Mouse (Mus musculus) liver, embryonic 13.5 days (tissue): ENCODE results near the gene Prss42. TPM values are rescaled to one million over a fixed set of nuclear protein-coding genes. Genes with fewer than 3 reads are reported as not detected.

ENCODE experiments used
- ATAC-seq: fragments of 200-750 bp; cut with Nextera tagmentation; 2 replicates; pipeline ENCODE4 v1.8.0; 2017; ENCODE audit warnings: low read depth, mild to moderate bottlenecking, moderate number of reproducible peaks, moderate library complexity
- DNase-seq: peaks from one replicate; pipeline ENCODE4 v3.0.0; 2022
- H3K27ac ChIP-seq: fragments of 300-500 bp; sonication (generic); 2 replicates; pipeline ENCODE4 v1.5.1; 2015; ENCODE audit warnings: moderate library complexity, mild to moderate bottlenecking, inconsistent platforms
- H3K27me3 ChIP-seq: fragments of 300-500 bp; sonication (generic); 2 replicates; pipeline ENCODE4 v1.6.1; 2015; ENCODE audit warnings: mild to moderate bottlenecking, inconsistent platforms
- H3K36me3 ChIP-seq: fragments of 300-500 bp; sonication (generic); 2 replicates; pipeline ENCODE4 v1.6.1; 2015; ENCODE audit warnings: mild to moderate bottlenecking, inconsistent platforms
- H3K4me1 ChIP-seq: fragments of 300-500 bp; sonication (generic); replicated peaks from 2 replicates; pipeline ENCODE4 v1.6.1; 2015; ENCODE audit warnings: inconsistent platforms
- H3K4me2 ChIP-seq: fragments of 300-500 bp; sonication (generic); 2 replicates; pipeline ENCODE4 v1.6.1; 2015; ENCODE audit warnings: inconsistent platforms, mild to moderate bottlenecking, moderate library complexity
- H3K4me3 ChIP-seq: fragments of 300-500 bp; sonication (generic); replicated peaks from 2 replicates; pipeline ENCODE4 v1.5.1; 2015; ENCODE audit warnings: mild to moderate bottlenecking, inconsistent platforms
- H3K9ac ChIP-seq: fragments of 300-500 bp; sonication (generic); 2 replicates; pipeline ENCODE4 v1.6.1; 2015; ENCODE audit warnings: mild to moderate bottlenecking, inconsistent platforms
- H3K9me3 ChIP-seq: fragments of 300-500 bp; sonication (generic); replicated peaks from 2 replicates; pipeline ENCODE4 v1.6.1; 2016; ENCODE audit warnings: inconsistent platforms
- WGBS: fragments of 180-500 bp; shearing (Covaris S2); methylation state at CpG from one replicate; pipeline ENCODE4 v1.1.7; 2015; ENCODE audit not compliant: insufficient replicate concordance; 5-methylcytosine and 5-hydroxymethylcytosine counted together
- polyA plus RNA-seq: library from polyadenylated mRNA; unstranded; fragments of >200 nt; fragmentation: Nextera tagmentation; extraction: Ambion mirVana; gene quantifications from 2 replicates; pipeline ENCODE4 v1.2.1, GENCODE M21; 2015

Gene Prss42
- polyA plus RNA-seq, 1 experiment from 2014 or later: not detected

DNA sequence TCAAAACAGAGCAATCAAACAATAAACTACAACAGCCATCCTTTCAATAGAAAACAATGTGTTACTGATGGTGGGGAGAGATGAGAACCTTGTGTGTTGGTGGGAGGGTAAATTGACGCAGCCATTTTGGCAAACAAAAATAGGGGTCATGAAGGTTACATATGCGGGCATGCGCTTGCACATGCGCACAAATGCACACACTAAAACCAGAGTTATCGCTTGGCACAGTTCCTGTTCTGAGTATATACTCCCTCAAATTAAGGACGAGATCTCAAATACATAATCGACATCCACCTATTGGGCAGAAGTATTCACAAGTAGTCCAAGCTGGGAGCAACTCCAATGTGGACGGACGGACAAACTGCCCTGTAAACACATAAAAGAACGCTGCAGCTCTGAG is 25.6 kb upstream of the Prss42 start:
- ATAC-seq (no peak), DNase-seq (no peak)
- H3K9ac ChIP-seq: no peak overlapping the region
- no peaks in the 10 kb centered on the region for H3K36me3 ChIP-seq
- H3K9me3 ChIP-seq: no peaks in the 10 kb centered on the region
- H3K27me3 ChIP-seq: no peaks in the 10 kb centered on the region
- no peak overlapping the region for H3K4me2 ChIP-seq
- H3K4me1 ChIP-seq: no peaks in the 10 kb centered on the region
- 80% methylated on average over 10 of the region's 10 CpGs for WGBS
- no peak overlapping the region for H3K27ac ChIP-seq
- H3K4me3 ChIP-seq: no peak overlapping the region

DNA sequence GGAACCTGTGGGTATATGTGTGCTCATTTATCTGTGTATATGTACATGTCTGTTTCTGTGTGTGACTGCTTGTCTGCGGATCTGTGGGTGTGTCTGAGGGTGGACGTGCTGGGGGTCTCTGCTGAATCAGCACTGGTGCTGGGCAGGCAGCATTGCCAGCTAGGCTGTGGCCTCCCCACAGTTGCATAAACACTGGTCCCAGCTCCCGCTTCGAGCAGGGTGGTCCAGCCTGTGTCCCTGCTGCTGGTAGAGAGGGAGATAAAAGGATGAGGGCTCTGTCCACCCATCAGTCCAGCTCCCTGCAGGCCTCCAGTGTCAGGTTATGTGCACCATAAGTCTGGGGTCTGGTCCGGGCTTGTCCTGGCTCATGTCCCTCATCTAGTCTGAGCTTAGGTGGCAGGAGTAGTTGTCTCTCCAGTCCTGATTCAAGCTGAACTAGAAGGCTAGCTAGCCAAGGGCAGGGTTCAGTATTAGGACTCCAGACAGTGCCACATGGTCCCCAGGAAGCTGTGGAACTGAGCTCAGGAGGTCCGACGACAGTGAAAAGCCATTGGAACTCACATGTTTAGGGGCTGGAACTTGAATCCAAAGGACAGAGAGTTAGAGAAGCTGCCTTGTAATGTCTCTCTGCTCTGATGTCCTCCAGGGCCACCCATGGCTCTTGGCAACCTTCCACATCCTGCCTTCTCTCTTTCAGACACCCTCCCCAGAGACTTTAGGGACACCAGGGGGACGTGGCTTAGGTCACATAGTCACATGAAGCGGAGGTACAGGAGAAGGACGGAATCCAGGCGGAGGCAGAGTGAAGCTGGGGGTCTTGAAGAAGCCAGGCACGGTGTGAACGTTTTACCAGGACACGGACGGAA is 23.3 kb upstream of the Prss42 start:
- ATAC-seq: no peak
- no peak overlapping the region for H3K9ac ChIP-seq
- peaks cover 6% of the 10 kb centered on the region; the same call in 1 of the 2 replicates for H3K27me3 ChIP-seq
- DNase-seq: no peak
- H3K36me3 ChIP-seq: no peaks in the 10 kb centered on the region
- 71% methylated on average over 15 of the region's 15 CpGs for WGBS
- no peak overlapping the region for H3K27ac ChIP-seq
- H3K4me3 ChIP-seq: no peak overlapping the region
- H3K4me1 ChIP-seq: no peaks in the 10 kb centered on the region
- no peak overlapping the region for H3K4me2 ChIP-seq
- no peaks in the 10 kb centered on the region for H3K9me3 ChIP-seq

DNA sequence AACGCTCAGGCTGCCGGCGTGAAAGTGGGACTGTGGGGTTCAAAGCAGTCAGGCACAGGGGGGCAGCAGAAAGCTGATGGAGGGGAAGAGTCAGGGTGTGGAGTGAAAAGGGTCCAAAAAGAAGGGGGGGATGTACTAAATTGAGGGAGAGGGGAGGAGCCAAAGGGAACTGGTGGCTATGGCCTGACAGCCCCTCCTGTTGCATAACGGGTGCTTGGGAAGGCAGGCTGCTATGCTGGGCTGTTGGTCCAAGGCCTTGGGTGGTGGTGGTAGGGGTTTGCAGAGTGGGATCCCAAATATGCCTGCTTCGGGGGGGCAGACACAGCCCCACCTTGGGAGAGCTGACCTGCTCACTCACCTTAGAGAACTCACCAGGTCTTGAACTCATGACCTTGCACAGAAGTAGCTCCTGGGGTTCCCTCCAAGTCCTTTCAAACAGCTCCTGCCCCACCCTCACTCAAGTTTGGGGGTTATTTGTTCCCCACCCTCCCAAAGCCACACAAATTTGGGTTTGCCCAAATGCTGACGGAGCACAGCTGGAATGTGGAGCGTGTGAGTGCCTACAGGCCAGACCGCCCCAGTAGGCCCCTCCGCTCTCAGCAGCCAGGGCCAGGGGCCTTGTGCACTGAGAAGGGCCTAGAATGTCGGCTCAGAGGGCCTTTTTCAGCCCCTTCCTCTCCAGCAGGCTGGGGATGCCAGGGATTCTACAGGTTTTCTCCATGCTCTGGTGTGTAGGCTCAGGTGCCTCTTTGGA is 22.5 kb upstream of the Prss42 start:
- DNase-seq: no peak
- Histone ChIP-seq H3K4me1 (peaks cover 1% of the 10 kb centered on the region; the same call in 1 of the 2 replicates), H3K27ac (no peak overlapping the region), H3K9ac (no peak overlapping the region), H3K9me3 (no peaks in the 10 kb centered on the region), H3K4me3 (no peak overlapping the region), H3K36me3 (no peaks in the 10 kb centered on the region), H3K27me3 (peaks cover 9% of the 10 kb centered on the region), H3K4me2 (no peak overlapping the region)
- 71% methylated on average over 10 of the region's 10 CpGs for WGBS
- ATAC-seq: no peak

DNA sequence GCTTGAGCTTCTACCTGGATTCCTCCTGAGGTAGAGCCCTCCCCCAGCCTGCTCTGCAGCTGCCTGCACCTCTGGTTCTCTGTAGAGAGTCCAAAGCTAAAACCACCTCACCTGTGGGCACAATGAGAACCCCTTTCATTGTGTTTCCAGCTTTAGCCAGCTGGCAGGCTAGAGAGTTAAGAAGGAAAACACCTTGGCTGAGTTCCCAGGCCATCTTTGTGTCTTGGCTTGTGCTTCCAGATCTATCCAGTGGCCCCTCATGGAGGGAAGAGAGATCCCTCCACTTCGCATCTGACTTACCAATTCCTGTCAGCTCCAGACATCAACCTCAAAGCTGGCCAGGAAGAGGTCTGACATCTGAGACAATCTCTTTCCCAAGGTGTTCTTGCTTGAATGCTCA is 19.9 kb upstream of the Prss42 start:
- ATAC-seq (no peak), DNase-seq (no peak)
- WGBS: 80% methylated on average over 1 of the region's 1 CpGs
- Histone ChIP-seq H3K9ac (no peak overlapping the region), H3K27ac (no peak overlapping the region), H3K27me3 (peaks cover 34% of the 10 kb centered on the region), H3K36me3 (no peaks in the 10 kb centered on the region), H3K4me2 (no peak overlapping the region), H3K9me3 (no peaks in the 10 kb centered on the region), H3K4me3 (no peak overlapping the region), H3K4me1 (peaks cover 17% of the 10 kb centered on the region)

DNA sequence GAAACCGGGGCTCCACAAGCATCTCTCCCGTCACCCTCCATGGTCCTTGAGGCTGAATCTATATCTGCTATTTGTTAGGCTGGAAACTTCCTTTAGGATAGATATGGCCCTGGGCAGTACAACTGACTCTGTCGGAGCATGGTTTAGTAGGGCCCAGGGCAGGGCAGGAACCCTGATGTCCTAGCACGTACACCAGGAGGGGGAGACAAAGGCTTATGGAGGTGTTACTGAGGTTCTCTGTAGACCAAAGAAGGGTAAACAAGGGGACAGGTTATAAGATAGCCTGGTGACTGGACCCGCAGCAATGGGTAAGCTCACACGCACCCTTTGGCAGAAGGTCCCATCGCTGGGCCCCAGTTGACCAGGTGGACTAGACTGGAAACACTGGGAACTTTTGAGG is 19.4 kb upstream of the Prss42 start:
- Histone ChIP-seq H3K4me1 (peaks cover 17% of the 10 kb centered on the region), H3K27ac (no peak overlapping the region), H3K4me2 (no peak overlapping the region), H3K36me3 (no peaks in the 10 kb centered on the region), H3K4me3 (no peak overlapping the region), H3K9ac (no peak overlapping the region), H3K27me3 (peaks cover 34% of the 10 kb centered on the region), H3K9me3 (no peaks in the 10 kb centered on the region)
- 69% methylated on average over 7 of the region's 7 CpGs for WGBS
- DNase-seq (no peak), ATAC-seq (no peak)

DNA sequence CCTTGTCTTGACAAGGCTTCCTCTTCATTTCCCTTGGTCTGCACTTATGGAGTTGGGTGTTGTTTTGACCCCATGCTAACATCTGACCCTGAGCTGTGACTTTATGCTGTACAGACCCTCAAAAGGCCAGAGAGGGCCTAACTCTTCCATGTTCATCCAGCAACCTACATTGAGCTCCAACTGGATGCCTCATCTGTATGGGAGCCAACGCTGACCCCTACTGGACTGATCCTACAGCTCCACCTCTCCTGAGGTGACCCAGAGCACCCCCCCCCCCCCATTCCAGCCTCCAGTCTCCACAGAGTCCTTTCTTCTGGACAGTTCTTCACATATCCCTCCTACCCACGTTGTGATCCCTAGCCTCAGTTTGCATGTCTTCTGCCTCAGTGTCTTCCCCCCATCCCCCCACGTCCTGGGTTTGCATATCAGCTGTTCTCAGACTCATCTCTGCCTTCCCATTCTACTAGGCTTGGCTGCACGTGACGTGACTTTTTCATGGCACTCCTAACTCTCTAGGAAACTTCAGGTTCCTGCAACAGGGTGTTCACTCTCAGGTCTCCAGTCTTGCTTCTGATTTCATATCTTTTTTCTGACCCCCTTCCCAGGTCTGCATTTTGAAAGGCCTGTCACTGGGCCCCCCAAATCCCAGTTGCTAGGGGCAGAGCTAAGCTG is 18.6 kb upstream of the Prss42 start:
- ATAC-seq (no peak), DNase-seq (no peak)
- peaks cover 17% of the 10 kb centered on the region for H3K4me1 ChIP-seq
- no peak overlapping the region for H3K9ac ChIP-seq
- WGBS: 32% methylated on average over 5 of the region's 5 CpGs
- H3K36me3 ChIP-seq: no peaks in the 10 kb centered on the region
- peaks cover 34% of the 10 kb centered on the region for H3K27me3 ChIP-seq
- H3K9me3 ChIP-seq: no peaks in the 10 kb centered on the region
- H3K4me2 ChIP-seq: no peak overlapping the region
- no peak overlapping the region for H3K27ac ChIP-seq
- H3K4me3 ChIP-seq: no peak overlapping the region

DNA sequence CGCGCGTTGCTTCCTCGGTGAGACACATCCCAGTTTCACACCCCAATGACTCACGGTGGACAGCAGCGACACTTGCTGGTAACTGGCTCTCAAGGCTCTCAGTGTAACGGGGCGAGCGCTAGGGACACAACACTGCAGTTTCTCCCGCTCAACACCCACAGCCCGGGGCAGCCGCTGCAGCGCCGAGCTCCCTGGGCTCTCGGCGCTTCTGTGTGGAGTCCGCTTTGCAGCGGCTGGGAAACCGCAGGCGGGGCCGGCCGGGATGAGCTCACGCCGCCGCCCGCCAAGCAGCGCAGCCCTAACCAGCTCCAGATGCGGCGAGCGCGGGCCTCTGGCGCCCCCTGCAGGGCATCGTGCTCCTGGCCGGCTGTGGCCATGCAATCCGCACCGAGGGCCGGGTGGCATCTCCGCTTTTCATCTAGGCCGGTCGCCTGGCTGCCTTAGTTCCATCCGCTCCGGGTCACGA is 16.7 kb upstream of the Prss42 start:
- Histone ChIP-seq H3K36me3 (no peaks in the 10 kb centered on the region), H3K27me3 (peaks cover 34% of the 10 kb centered on the region), H3K4me2 (peak overlapping the region; percentile 74), H3K27ac (0 out of 2 replicates have a peak overlapping the region, but pooled peaks have one; percentile 53), H3K9ac (peak overlapping the region; percentile 62), H3K4me1 (peaks cover 17% of the 10 kb centered on the region), H3K9me3 (no peaks in the 10 kb centered on the region), H3K4me3 (peak overlapping the region; percentile 54)
- DNase-seq: peak; percentile 77
- ATAC-seq: peak; percentile 88
- under 1% methylated on average over 43 of the region's 43 CpGs for WGBS

DNA sequence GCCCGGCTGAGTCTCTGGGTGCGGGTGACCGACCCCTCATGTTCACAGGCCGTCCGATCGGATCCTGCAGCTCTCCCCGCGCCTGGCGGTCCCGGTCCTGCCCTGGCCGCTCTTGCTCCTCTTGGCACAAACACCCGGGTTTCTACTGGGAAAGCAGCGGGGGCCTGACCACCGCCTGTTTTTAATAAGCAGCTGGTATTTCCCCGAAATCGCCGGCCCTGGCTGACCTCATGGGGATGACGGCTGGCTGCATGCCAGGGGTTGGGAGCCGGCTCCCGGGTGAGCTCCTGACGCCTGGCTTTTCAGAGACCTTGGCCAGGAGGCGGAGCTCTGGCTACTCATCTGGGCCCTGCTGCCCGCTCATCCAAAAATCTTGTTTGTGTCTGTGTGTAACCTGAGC is 16.2 kb upstream of the Prss42 start:
- Histone ChIP-seq H3K36me3 (no peaks in the 10 kb centered on the region), H3K4me1 (peaks cover 17% of the 10 kb centered on the region), H3K9ac (peak overlapping the region; percentile 62), H3K27me3 (peaks cover 34% of the 10 kb centered on the region), H3K9me3 (no peaks in the 10 kb centered on the region), H3K4me2 (peak overlapping the region; percentile 74), H3K4me3 (peak overlapping the region; percentile 54), H3K27ac (0 out of 2 replicates have a peak overlapping the region, but pooled peaks have one; percentile 53)
- DNase-seq (peak; percentile 18), ATAC-seq (peak; percentile 57)
- whole genome bisulfite sequencing: under 1% methylated on average over 23 of the region's 23 CpGs

DNA sequence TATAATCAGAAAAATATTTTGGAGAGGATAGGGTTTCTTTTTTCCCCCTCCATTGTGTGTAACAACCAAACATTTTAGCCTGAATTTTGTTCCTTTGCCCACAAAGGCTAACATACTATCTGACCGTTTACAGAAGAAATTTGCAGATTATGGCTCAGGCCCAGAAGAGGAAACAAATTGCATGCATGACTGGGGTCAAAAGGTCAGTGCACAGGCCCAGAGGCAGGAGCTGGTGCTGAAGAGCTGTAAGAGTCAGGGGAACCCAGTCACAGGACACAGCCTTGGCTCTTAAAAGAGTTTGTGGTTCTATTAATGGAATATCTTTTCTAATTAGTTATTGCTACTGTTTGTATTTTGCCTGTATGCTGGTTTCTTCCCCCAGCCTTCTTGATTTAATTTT is 14.4 kb upstream of the Prss42 start:
- H3K4me2 ChIP-seq: no peak overlapping the region
- 32% methylated on average over 1 of the region's 1 CpGs for whole genome bisulfite sequencing
- no peaks in the 10 kb centered on the region for H3K9me3 ChIP-seq
- H3K36me3 ChIP-seq: no peaks in the 10 kb centered on the region
- DNase-seq: no peak
- no peak overlapping the region for H3K4me3 ChIP-seq
- H3K27me3 ChIP-seq: peaks cover 31% of the 10 kb centered on the region
- H3K9ac ChIP-seq: no peak overlapping the region
- no peak for ATAC-seq
- H3K27ac ChIP-seq: no peak overlapping the region
- peaks cover 17% of the 10 kb centered on the region for H3K4me1 ChIP-seq

DNA sequence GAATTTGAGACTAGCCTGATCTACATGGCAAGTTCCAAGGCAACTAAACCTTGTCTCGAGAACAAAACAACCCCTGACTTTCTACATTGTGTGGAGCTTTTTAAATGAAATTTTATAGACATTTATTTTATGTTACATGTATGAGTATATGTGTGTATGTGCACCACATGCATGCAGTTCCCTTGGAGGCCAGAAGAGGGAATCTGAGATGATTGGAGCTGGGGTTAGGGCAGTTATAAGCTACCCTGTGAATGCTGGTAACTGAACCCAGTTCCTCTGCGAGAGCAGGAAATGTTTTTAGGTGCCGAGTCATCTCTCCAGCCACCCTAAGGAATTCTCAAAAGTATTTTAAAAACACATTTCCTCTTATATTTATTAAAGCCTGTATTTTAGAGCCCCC is 9.8 kb upstream of the Prss42 start:
- no peaks in the 10 kb centered on the region for H3K4me1 ChIP-seq
- no peak overlapping the region for H3K27ac ChIP-seq
- no peak overlapping the region for H3K4me2 ChIP-seq
- ATAC-seq: no peak
- H3K4me3 ChIP-seq: no peak overlapping the region
- no peak overlapping the region for H3K9ac ChIP-seq
- 69% methylated on average over 3 of the region's 3 CpGs for WGBS
- no peaks in the 10 kb centered on the region for H3K27me3 ChIP-seq
- no peaks in the 10 kb centered on the region for H3K9me3 ChIP-seq
- no peaks in the 10 kb centered on the region for H3K36me3 ChIP-seq
- DNase-seq: no peak

DNA sequence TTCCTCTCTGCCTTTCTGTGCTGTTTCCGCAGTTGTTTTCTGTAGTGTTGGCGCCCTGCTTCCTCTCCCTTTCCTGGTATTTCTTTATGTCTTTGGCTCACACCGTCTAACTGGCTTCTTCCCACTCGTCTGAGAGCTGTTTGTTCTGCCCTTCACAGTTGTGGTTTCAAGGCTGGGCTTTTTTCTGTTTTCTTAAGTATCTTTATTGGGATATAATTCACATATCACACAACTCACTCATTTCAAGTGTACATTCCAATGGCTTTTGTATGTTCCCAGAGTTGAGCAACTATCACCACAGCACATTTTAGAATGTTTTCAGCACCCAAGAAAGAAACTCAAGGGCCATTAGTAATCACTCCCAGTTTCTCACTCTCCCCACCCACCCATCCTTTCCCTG is 7.5 kb upstream of the Prss42 start:
- Histone ChIP-seq H3K27me3 (no peaks in the 10 kb centered on the region), H3K4me3 (no peak overlapping the region), H3K9me3 (no peaks in the 10 kb centered on the region), H3K4me2 (no peak overlapping the region), H3K4me1 (no peaks in the 10 kb centered on the region), H3K36me3 (no peaks in the 10 kb centered on the region), H3K27ac (no peak overlapping the region), H3K9ac (no peak overlapping the region)
- ATAC-seq (no peak), DNase-seq (no peak)
- WGBS: 54% methylated on average over 4 of the region's 4 CpGs
